Mouse (Mus musculus): Measurements from ENCODE around the gene Kremen2.

Gene Kremen2

GRCm38 (mm10) chr17:23757581-23757980 lies 11.9 kb upstream of the Kremen2 start:
- DNase-seq: no peak

GRCm38 (mm10) chr17:23755689-23756088 lies 10.1 kb upstream of the Kremen2 start:
- DNase-seq: no peak

- DNase-seq: no peak
Measured at GRCm38 (mm10) chr17:23749400-23750191, 4.0 kb upstream of the Kremen2 start.

- no peak for DNase-seq
Measured at GRCm38 (mm10) chr17:23748631-23749391, 3.2 kb upstream of the Kremen2 start.

GRCm38 (mm10) chr17:23748026-23748425 lies 2.4 kb upstream of the Kremen2 start:
- no peak for DNase-seq

GRCm38 (mm10) chr17:23747471-23747870 lies 1.8 kb upstream of the Kremen2 start:
- DNase-seq: no peak

GRCm38 (mm10) chr17:23746767-23747166 lies 1.1 kb upstream of the Kremen2 start:
- DNase-seq: no peak

GRCm38 (mm10) chr17:23746311-23746710 lies 678 bp upstream of the Kremen2 start:
- DNase-seq: no peak

GRCm38 (mm10) chr17:23744651-23745050 lies 982 bp downstream of the Kremen2 start:
- no peak for DNase-seq

GRCm38 (mm10) chr17:23744076-23744475 lies 1.6 kb downstream of the Kremen2 start:
- DNase-seq: no peak

- DNase-seq: no peak
Measured at GRCm38 (mm10) chr17:23742941-23743340, 2.7 kb downstream of the Kremen2 start.

GRCm38 (mm10) chr17:23742210-23742793 lies 3.3 kb downstream of the Kremen2 start:
- no peak for DNase-seq

- DNase-seq: no peak
Measured at GRCm38 (mm10) chr17:23741359-23742209, 4.0 kb downstream of the Kremen2 start.

GRCm38 (mm10) chr17:23740598-23741021 lies 5.0 kb downstream of the Kremen2 start, which contains the start of gene Paqr4:
Paqr4 (minus strand) TSS chr17:23740867.
- no peak for DNase-seq

- peak; percentile 95 for DNase-seq
Measured at GRCm38 (mm10) chr17:23740136-23740584, 5.5 kb downstream of the Kremen2 start.

GRCm38 (mm10) chr17:23739202-23740135 lies 6.2 kb downstream of the Kremen2 start:
- DNase-seq: peak; percentile 64

GRCm38 (mm10) chr17:23738836-23739201 lies 6.8 kb downstream of the Kremen2 start:
- no peak for DNase-seq

- no peak for DNase-seq
Measured at GRCm38 (mm10) chr17:23737493-23738445, 7.9 kb downstream of the Kremen2 start.

- DNase-seq: no peak
Measured at GRCm38 (mm10) chr17:23734341-23734740, 11.3 kb downstream of the Kremen2 start.

- DNase-seq: no peak
Measured at GRCm38 (mm10) chr17:23730441-23730840, 15.2 kb downstream of the Kremen2 start.
